Mouse (Mus musculus): Measurements from ENCODE around the gene Slc22a23. TPM values are rescaled to one million over a fixed set of nuclear protein-coding genes. Genes with fewer than 3 reads are reported as not detected.
"Not testable (repeated sequence)": the region's sequence is repeated elsewhere in the genome, so short reads cannot be mapped to it uniquely, and the experiment has no call there.

The Slc22a23 gene
- 10 to 100 TPM; 11.1 to 14.2 TPM for total RNA-seq (2021)
- 12.1 and 12.2 TPM in 2 replicates for polyA plus RNA-seq (2012; rRNA removed)
- long read RNA-seq, full-length matches to known transcripts = 1 of 3 reads
- long read RNA-seq, partial matches to known transcripts = 0 of 3 reads
- long read RNA-seq, other reads (novel, unspliced or antisense) = 2 of 3 reads

DNA sequence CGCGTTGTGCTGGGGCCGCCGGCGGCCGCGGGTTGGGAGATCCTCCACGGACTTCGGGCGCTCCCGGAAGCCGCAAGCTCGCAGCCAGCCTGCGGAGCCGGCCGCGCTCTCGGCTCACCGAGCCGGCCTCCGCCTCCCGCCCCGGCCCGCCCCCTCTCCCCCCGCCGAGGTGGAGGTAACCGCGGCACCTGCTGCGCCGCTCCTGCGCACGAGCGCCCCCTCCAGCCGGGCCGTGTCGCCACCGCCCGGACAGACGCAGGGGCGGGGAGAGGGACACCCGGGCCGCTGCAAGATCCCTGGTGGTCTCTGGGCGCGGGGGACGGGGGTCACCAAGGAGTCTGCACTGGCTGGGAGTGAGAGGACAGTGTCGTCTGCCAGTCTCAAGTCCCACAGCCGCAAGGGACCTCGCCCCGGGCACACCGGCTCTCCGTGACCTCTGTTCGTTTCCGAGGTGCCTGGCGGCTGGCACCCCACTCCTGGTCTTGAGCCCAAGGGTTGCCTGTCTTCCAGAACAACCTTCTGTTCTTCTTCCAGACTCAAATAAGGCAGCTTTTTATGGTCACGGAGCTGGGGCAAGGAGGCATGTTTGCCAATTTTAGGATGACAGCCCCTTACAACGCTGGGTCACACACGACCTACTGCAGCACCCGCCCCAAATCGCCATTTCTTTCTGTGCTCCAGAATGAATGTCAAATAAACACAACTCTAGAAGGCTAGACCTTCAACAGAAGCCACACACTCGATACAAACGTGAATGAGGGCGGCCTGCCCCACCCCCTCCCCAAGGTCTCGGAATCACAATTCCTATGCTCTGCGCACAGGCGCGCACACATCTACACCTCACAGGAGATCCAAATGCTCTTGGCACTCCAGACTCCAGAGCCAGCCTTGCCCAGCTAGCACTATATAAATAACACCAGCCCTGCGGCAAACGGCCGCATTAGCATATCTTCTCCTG is at the start of gene Slc22a23:
Slc22a23 (minus strand) TSS at position 55 of the 958 bp plus-strand sequence.
- Histone ChIP-seq H3K4me1 (ENCODE audit: control insufficient read depth, insufficient read depth, low read length) (peaks cover 1% of the 10 kb centered on the region), H3K27ac (peak within 1 kb of the TSS; percentile 93), H3K36me3 (ENCODE audit: control insufficient read depth, insufficient read depth, low read length) (no peaks in the 10 kb centered on the region), H3K27me3 (ENCODE audit: control insufficient read depth, insufficient read depth, low read length) (no peaks in the 10 kb centered on the region), H3K4me3 (peak within 1 kb of the TSS; percentile 73), H3K79me2 (replicated peaks; ENCODE audit: control insufficient read depth, insufficient read depth, low read length) (no peaks in the 10 kb centered on the region), H3K9ac (ENCODE audit: low read depth, low read length) (peak within 1 kb of the TSS; percentile 93)
- intact Hi-C loops (cut with DNase I) = loop anchor here (1.0 to 10.0 kb wide), 3 partner anchors 154 to 289 kb away; no protein-coding TSS in a partner anchor
- 2% methylated on average over 57 of the region's 69 CpGs for WGBS
- TF ChIP-seq CTCF (IDR thresholded peaks at IDR 0.05) = peak; percentile 74
- TF ChIP-seq POLR2A (IDR thresholded peaks at IDR 0.05; ENCODE audit: insufficient read depth, low read depth, low read length) = peak; percentile 45; the same call in 1 of the 2 replicates
- TF ChIP-seq EP300 (IDR thresholded peaks at IDR 0.05; ENCODE audit: insufficient read depth, low read depth, low read length) = no peak
- peak; percentile 84 to 86 for DNase-seq

DNA sequence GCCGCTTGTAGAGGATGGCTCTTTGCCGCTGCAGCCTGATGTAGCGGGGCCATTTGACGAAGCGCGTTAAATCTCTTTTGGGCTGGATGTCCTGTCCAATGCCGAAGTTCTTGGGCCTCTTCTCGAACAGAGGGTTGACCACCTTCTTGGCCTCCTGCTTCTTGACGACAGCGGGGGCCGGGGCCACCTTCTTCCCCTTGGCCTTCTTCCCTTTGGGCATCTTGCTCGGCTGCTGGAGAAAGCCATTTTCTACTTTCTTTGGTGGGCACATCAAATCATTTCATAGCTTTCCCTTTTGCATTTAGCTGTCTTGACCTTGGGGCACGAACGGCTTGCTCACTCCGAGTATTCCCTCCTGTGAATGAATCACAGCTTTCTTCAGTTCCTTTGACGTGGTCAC is 49.3 kb upstream of the Slc22a23 start:
- H3K79me2 ChIP-seq (replicated peaks; ENCODE audit: control insufficient read depth, insufficient read depth, low read length); DNase-seq; intact Hi-C loops (cut with DNase I); H3K9ac ChIP-seq (ENCODE audit: low read depth, low read length); H3K4me3 ChIP-seq; H3K36me3 ChIP-seq (ENCODE audit: control insufficient read depth, insufficient read depth, low read length); H3K27ac ChIP-seq; H3K27me3 ChIP-seq (ENCODE audit: control insufficient read depth, insufficient read depth, low read length); H3K4me1 ChIP-seq (ENCODE audit: control insufficient read depth, insufficient read depth, low read length): not testable (repeated sequence)
- 86% methylated on average over 14 of the region's 16 CpGs for WGBS

DNA sequence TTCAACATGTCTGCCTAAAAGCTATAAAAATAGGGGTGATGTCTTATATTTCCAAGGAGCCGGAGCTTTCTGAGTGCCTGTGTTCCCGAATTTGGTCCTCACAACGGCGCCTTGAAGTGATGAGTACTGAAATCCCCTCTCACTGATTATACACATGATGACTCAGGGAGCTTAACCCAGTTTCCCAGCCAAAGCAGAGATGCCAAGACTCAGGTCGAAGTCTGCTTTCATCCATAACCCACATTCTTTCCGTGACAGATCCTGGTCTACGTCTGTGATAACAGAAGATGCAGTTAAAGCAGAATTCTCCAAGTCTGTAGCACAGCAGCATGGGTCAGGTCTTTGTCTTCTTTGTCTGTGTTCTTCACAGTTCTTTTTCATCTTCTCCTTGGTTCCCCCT is 47.4 kb upstream of the Slc22a23 start:
- no peaks in the 10 kb centered on the region for H3K27me3 ChIP-seq (ENCODE audit: control insufficient read depth, insufficient read depth, low read length)
- no peak for DNase-seq
- no peak overlapping the region for H3K27ac ChIP-seq
- no peaks in the 10 kb centered on the region for H3K79me2 ChIP-seq (replicated peaks; ENCODE audit: control insufficient read depth, insufficient read depth, low read length)
- H3K4me1 ChIP-seq (ENCODE audit: control insufficient read depth, insufficient read depth, low read length) = no peaks in the 10 kb centered on the region
- H3K9ac ChIP-seq (ENCODE audit: low read depth, low read length) = no peak overlapping the region
- intact Hi-C loops (cut with DNase I) = no loop called here
- 33% methylated on average over 7 of the region's 7 CpGs for WGBS
- no peak overlapping the region for H3K4me3 ChIP-seq
- no peak for TF ChIP-seq CTCF (IDR thresholded peaks at IDR 0.05)
- no peak for TF ChIP-seq EP300 (IDR thresholded peaks at IDR 0.05; ENCODE audit: insufficient read depth, low read depth, low read length)
- TF ChIP-seq POLR2A (IDR thresholded peaks at IDR 0.05; ENCODE audit: insufficient read depth, low read depth, low read length) = no peak
- no peaks in the 10 kb centered on the region for H3K36me3 ChIP-seq (ENCODE audit: control insufficient read depth, insufficient read depth, low read length)

DNA sequence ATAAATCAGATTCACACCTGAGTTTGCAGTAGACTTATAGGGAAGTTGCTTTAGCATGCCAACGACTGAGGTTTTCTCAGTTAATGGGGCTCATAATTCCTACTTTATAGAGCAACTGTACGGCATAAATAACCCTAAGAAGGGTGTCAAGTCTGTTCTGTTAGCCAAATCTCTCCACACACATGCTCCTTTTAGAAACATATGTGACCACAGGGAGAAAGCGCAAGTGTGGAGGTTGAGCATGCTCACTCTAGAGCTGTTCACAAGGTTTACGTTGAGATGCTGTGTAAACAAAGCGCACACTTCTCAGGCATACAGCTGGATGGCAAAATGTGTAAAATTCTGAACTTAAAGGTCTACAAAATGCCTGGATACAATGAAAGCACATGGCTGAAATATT is 43.2 kb upstream of the Slc22a23 start:
- no peak for DNase-seq
- no peaks in the 10 kb centered on the region for H3K4me1 ChIP-seq (ENCODE audit: control insufficient read depth, insufficient read depth, low read length)
- no peak overlapping the region for H3K9ac ChIP-seq (ENCODE audit: low read depth, low read length)
- TF ChIP-seq CTCF (IDR thresholded peaks at IDR 0.05) (no peak), EP300 (IDR thresholded peaks at IDR 0.05; ENCODE audit: insufficient read depth, low read depth, low read length) (no peak), POLR2A (IDR thresholded peaks at IDR 0.05; ENCODE audit: insufficient read depth, low read depth, low read length) (no peak)
- no peaks in the 10 kb centered on the region for H3K36me3 ChIP-seq (ENCODE audit: control insufficient read depth, insufficient read depth, low read length)
- H3K27me3 ChIP-seq (ENCODE audit: control insufficient read depth, insufficient read depth, low read length) = no peaks in the 10 kb centered on the region
- no peak overlapping the region for H3K4me3 ChIP-seq
- intact Hi-C loops (cut with DNase I) = no loop called here
- H3K79me2 ChIP-seq (replicated peaks; ENCODE audit: control insufficient read depth, insufficient read depth, low read length) = no peaks in the 10 kb centered on the region
- 95% methylated on average over 5 of the region's 5 CpGs for WGBS
- no peak overlapping the region for H3K27ac ChIP-seq

DNA sequence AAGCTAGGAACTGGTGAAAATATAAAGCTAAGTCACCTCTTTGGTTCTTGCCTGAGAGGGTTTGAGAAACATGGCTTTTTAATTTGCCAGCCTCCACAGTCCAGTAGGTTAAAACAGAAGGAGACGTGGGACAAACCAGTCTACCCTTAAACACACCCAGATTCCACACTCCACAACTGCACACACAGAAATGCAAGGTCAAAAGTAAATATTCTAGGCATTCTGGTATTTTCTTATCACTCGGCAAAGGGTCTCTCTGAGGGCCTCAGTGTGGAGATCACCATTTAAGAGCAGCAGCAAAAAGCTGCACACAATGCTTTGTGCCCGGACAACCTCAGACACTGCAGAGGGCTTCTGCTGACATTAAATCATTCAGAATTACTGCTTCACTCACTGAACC is 38.4 kb upstream of the Slc22a23 start:
- Histone ChIP-seq H3K4me3 (no peak overlapping the region), H3K36me3 (ENCODE audit: control insufficient read depth, insufficient read depth, low read length) (no peaks in the 10 kb centered on the region), H3K27me3 (ENCODE audit: control insufficient read depth, insufficient read depth, low read length) (no peaks in the 10 kb centered on the region), H3K4me1 (ENCODE audit: control insufficient read depth, insufficient read depth, low read length) (no peaks in the 10 kb centered on the region), H3K79me2 (replicated peaks; ENCODE audit: control insufficient read depth, insufficient read depth, low read length) (no peaks in the 10 kb centered on the region), H3K27ac (no peak overlapping the region), H3K9ac (ENCODE audit: low read depth, low read length) (no peak overlapping the region)
- TF ChIP-seq EP300 (IDR thresholded peaks at IDR 0.05; ENCODE audit: insufficient read depth, low read depth, low read length) (no peak), POLR2A (IDR thresholded peaks at IDR 0.05; ENCODE audit: insufficient read depth, low read depth, low read length) (no peak), CTCF (IDR thresholded peaks at IDR 0.05) (no peak)
- WGBS = 70% methylated on average over 3 of the region's 3 CpGs
- DNase-seq = no peak
- intact Hi-C loops (cut with DNase I) = no loop called here

DNA sequence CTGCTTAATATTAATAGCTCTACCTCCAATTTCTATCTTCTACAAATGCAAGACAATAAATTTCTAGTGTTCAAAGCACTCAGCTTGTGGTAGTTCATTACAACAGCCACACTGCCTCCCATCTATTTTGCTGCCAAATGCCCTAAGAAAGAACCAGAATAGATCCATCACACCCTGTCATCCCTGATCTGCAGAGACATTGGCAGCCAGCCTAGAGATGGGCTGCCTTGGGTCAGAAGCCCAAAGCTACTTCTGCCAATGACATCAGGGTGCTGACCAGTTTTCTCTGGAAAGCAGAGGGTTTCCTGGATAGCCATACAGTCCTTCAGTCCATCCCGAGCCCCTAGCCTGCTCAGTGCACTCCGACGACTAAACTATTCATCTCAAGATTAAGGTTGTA is 33.9 kb upstream of the Slc22a23 start:
- WGBS = 90% methylated on average over 3 of the region's 3 CpGs
- TF ChIP-seq CTCF (IDR thresholded peaks at IDR 0.05) (no peak), POLR2A (IDR thresholded peaks at IDR 0.05; ENCODE audit: insufficient read depth, low read depth, low read length) (no peak), EP300 (IDR thresholded peaks at IDR 0.05; ENCODE audit: insufficient read depth, low read depth, low read length) (no peak)
- H3K36me3 ChIP-seq (ENCODE audit: control insufficient read depth, insufficient read depth, low read length) = no peaks in the 10 kb centered on the region
- intact Hi-C loops (cut with DNase I) = no loop called here
- H3K27me3 ChIP-seq (ENCODE audit: control insufficient read depth, insufficient read depth, low read length) = no peaks in the 10 kb centered on the region
- H3K79me2 ChIP-seq (replicated peaks; ENCODE audit: control insufficient read depth, insufficient read depth, low read length) = no peaks in the 10 kb centered on the region
- no peaks in the 10 kb centered on the region for H3K4me1 ChIP-seq (ENCODE audit: control insufficient read depth, insufficient read depth, low read length)
- no peak overlapping the region for H3K4me3 ChIP-seq
- DNase-seq = no peak
- H3K27ac ChIP-seq = no peak overlapping the region
- no peak overlapping the region for H3K9ac ChIP-seq (ENCODE audit: low read depth, low read length)
